Mouse (Mus musculus) Muller cell, postnatal 12 days (primary cell): ENCODE measurements around the gene Exoc6.

Source experiments
- DNase-seq: peaks from one replicate; pipeline ENCODE4 v3.0.0-alpha.2; 2015; ENCODE audit errors: inconsistent ontology term

Gene Exoc6

DNA sequence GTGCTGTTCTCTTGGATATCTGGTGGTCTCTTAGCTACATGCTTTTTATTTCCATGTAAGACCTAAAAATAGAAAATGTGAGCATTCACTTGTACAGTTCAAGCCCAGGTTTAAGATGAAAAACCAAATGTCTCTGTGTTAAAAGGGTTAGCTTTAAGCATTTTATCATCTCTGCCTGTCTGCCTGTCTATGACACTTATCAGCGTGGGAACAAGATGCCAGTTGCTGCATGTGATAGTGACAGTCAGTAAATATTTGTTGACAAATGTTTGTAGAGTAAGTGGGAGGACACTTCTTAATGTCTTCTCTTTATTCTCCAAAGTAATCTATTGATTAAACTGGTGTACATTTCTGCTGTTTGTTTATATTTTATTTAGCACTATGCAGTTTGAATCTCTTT lies 12.5 kb upstream of the Exoc6 start:
- no peak for DNase-seq

DNA sequence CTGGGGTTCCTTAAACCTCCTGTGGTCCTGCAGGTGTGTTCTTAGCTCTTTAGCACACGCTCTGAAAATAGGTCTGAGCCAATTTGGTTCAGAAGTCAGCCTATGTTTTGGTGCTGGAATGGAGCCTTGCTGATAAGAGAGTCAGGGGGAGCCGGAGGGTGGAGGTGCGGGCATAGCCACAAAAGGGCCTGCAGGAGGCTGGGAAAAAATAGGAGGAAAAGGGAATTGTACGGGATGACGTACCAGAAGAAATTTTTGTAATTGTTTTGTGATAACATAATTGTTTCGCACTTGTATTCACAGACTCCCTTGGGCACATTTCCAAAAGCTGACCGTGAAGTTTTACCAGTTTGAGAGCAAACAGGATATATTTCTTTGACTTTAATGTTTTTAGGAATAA lies 10.0 kb upstream of the Exoc6 start:
- DNase-seq = no peak

DNA sequence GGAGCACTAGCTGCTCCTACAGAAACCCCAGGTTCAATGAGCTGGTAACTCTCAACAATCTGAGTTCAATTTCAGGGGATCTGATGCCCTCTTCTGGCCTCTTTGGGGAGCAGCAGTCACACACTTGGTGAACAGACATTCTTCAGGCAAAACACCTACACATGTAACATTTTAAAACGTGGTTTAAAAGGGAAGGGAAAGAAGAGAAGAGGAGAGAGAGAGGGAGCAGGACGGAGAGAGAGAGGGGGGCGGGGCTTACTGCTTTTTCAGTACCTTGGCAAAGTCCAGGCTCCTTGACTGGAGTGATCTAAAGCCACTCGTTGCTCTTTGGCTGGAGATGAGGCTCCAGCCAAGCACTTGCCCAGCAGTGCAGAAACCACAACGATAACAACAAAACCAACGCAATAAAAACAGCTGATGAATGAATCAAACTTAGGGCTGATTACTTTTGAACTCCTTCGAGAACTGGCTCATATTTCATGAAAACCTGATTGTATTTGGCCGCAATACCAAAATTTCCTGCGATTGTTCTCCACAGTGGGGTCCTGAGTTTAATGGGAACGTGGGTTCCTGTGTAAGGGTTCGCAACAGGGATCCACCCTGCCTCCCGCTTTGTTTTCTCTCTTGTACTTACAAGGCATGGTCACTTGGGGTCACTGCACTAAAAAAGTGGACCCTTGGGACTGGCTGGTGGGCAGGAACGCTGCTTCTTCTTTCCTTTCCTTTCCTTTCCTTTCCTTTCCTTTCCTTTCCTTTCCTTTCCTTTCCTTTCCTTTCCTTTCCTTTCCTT lies 6.5 kb upstream of the Exoc6 start:
- no peak for DNase-seq

DNA sequence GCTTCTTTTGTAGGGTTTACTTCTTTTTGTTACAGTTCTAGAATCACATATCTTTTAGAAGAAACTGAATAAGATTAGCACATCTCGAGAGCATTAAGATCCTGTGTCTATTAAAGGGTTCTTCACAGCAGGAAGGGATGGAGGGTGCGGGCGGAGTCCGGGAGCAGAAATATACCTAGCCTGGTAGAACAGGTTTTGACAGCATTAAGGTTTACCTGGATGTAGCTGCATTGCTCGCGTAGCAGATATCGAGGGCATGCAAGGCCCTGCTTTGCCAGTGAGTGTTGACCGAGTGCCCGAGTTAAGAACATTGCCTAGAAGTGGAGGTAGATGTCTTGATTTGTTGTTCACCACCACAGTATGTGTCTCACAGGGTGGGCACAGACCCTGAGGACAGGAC lies 5.7 kb upstream of the Exoc6 start:
- DNase-seq = no peak

DNA sequence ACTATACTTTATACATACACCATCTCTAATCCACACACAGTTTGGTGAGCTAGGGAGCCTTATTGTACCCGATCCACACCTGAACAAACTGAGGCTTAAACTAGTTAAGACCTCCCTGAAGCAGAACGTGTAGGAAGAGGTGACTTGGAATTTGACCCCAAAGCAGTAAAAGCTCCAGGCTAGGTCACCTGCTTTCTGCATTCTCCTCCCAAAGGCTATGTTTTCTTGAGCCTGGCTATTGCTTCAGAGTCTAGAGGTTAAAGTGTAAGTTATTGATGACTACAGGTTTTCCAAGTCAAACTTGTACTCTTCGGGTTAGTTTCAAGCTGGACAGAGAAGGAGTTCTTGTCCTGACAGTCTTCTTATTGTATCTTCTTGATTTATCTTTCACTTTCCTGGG lies 5.0 kb upstream of the Exoc6 start:
- DNase-seq = no peak

DNA sequence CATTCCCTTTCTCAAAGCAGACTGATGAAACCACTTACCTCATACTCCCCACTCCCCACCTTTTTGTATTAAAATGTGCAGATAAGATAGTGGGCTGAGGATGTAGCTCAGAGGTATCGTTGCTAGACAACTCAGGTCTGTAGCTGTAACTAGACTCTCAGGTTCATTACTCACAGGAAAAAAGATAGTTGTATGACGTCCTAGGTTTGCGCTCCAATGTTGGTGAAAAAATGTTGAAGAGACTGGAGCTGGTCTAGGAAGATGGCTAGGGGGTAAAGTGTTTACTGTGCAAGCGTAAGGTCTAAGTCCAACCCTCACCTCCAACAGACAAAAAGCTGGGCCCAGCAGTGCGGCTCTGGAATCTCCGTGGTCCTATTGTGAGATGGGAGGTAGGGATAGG lies 4.5 kb upstream of the Exoc6 start:
- no peak for DNase-seq

DNA sequence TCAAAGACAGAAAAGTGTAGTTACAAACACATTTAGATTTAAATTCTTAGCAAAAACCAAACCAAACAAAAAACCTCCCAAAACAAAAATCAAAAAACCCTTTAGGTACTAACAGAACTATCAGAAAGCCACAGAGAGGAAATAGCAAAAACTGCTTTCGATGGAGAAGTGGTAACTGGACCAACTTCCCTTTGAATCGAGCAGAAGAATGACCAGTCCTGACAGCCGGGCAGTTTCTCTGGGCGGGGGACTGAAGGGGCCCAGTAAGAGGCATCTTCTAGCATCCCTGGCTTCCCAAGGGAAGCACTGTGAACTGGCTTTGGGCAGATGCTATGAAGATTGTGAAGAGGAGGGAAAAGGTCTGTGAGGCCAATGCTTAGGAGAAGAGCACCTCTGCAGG lies 3.4 kb upstream of the Exoc6 start:
- DNase-seq = no peak

DNA sequence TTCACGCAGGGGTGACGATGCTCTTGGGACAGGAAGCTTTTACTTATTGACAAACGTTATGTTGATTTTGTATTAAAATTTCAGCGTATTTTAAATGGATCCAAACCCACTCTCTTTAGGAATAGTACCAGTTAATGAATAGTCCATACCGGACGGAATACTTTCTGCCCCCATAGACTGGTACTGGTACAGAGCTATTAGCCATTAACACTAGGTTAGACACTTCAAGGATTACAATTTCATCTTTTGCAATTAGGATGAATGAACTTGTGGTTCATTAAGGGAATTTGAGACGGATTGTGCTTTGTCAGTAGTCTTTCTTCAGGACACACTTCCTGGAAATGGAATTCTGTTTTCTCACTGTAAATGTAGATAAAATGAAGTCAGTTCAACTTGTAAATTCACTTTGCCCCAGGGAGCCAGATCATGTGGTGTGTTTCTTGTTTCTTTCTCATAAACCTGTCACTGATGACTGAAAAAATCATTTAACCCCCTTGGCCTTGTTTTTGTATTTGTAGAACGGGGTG lies 885 bp downstream of the Exoc6 start:
- no peak for DNase-seq

DNA sequence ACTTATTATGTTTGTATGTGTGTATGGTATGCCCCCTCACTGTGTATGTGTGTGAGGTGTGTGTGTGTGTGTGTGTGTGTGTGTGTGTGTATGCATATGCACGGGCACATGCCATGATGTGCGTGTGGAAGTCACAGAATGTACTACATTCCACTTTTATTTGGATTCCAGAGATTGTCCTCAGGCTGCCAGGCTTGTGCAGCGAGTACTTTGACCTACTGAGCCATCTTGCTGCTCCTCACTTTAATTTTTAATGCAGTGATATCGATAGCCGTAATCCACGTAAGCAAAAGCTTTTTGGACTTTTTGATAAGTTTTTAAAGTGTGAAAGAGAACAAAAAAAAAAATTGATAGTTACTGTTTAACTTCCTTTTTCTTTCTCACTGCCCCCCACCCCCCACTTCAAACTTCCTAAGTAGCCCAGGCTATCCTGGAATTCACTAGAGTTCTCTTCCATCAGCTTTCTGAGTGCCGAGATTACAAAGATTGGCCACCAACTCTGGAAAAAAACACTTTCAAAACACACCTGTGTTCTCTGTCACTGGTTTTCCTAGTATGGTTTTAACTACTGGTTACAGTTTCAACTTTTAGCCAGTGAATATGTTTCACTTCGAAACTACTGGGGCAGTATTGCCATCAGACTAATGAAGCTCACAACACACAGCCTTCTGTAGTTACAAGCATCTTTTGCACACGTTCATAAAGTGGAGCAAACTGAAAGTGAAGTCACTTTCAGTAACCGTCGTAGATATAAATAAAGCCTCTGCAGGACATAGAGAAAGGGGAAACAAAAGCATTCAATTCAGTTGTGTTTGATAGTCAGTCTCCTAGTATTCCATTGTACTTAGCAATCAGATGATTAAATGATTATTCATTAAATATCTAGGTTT lies 3.4 kb downstream of the Exoc6 start:
- DNase-seq = no peak

DNA sequence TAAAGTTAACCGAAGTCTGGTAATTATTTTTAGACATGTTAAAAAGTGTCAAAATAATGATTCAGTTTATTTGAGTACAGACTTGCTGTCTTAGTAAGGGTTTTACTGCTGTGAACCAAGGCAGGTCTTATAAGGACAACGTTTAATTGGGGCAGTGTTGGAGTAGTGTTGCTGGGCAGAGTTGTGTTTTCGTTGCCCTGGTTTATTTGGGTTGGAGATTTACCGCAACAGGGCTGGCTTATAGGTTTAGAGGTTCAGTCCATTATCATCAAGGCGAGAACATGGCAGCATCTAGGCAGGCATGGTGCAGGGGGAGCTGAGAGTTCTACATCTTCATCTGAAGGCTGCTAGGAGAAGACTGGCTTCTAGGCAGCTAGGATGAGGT lies 4.0 kb downstream of the Exoc6 start:
- peak; percentile 29 for DNase-seq

DNA sequence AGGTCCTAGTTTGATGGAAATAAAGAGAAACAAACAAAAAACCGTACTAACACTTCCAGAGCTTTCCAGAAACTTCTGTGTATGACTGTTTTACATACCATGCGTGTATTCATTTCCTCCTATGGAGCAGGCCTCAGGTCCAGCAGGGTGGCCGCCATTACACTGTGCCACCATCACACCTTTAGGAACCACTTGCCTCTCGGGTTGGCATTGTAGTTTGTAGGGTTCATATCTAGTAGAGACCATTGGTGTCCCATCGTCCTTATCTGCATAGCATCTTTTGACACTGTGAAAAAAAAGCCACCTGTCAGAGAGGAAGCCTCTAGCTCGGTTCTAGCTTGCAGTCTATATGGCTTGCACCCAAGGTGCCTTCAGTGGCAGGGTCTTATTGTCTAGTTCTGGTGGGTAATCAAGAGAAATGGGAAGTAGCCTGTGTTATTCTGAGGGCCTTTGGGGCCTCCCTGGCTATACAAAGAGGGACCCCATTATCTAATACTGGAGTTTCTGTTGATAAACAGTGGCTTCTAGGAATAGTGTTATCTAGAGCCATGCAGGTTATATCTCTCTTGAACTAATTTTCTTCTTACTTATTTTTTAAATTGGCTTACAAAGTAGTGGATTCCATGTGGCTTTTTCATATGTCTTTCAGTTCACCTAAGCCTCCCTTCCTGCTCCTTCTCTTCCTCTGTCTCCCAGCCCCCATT lies 5.8 kb downstream of the Exoc6 start:
- DNase-seq = no peak

DNA sequence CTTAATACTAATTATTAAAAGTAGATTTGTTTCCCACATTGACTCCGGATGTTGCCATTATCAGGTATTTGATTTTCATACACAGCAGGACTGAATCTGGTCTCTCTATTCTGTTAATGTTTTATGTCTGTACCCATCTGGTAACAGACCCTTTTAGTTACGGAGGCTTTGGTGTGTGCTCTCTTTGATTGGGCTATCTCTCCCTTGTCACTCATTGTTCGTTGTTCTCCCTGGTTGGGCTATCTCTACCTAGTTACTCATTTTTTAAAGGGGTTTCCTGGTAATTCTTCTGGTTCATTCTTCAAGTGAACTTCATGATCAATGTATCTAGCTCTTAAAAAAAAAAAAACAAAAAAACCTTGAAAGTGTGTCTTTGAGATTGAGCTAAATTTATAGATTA lies 7.7 kb downstream of the Exoc6 start:
- no peak for DNase-seq

DNA sequence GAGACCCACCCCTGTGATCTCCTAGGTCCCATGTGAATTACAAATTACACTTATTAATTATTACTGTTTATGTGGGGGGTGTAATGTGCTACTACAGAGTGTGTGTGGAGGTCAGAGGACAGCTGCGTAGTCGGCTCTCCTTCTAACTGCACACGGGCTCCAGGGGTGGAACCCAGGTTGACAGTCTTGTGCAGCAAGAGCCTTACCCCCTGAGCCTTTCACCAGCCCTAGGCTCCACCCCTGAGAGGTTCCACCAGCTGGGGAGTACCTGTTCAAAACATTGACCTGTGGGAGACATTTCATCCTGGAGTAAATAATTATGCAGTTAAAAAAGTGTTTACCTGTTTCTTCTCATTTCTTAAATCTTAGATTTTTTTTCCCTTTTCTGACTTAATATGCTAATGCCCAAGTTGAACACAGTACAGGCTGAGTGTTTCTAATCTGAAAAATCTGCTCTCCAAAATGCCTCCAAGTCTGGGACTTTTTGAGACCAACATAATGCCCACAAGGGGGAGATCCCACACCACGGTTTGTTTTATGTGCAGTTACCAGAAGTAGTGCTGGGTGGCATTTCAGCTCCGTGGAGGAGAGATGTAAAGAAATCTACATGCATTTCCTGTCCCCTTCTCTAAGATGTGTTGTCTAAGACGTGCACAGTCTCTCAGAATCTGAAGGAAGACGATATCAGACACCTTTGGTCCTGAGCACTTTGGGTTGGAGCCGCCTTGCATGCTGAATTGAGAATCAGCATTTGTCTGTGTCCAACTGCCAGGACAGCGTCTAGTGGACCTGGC lies 9.3 kb downstream of the Exoc6 start:
- DNase-seq = peak; percentile 53

DNA sequence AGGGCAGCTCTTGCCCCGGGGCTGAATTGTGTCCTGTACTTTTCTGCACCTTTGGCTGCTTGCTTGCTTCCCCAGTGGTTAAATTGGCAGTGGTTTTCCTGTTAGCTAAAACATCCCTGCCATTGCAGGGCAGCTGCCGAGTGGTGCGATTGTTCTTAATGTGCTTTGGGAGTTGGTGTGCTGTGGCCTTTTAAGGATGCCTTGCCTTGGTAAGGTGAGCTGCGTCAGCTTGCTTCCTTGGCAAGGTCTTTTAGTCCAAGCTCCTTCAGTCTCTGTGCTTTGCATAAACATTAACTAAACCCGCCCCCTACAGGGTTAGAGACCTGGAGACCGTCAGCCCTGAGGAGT lies 9.8 kb downstream of the Exoc6 start:
- no peak for DNase-seq

DNA sequence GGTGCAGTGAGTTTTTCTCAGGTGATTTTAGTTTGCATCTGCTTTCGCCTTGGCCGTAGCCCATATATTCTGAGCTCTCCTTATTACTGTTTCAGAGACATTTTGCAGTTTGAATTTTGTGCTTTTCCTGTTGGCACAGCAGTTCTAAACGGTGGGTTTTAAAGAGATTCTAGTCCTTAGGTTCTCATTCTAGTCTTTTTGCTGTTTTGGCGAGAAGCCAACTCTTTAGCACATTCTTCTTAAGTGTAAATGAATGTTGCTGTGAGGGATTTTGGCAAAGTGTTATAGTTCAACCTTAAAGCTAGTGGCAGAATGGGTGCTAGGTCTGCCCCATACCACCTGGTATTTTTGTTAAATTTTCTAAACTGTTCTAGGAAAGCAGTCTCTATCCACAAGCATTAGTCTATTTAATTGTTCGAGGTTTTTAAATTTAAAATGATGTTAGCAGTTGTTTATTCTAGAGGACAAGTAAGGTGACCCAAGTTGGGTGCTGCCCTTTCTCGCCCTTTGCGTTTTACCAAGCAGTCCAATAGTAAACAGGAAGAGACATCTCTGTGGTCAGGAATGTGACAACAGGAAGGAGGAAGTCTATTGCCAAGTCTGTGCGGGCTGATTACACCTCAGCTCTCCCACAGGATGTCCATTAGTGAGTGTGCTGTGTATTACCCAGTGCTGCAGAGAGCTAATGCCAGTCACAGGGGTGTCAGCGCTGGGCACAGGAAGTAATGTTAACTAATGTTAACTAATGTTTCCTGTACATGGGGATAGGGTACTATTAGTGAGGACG lies 11.1 kb downstream of the Exoc6 start:
- DNase-seq = no peak

DNA sequence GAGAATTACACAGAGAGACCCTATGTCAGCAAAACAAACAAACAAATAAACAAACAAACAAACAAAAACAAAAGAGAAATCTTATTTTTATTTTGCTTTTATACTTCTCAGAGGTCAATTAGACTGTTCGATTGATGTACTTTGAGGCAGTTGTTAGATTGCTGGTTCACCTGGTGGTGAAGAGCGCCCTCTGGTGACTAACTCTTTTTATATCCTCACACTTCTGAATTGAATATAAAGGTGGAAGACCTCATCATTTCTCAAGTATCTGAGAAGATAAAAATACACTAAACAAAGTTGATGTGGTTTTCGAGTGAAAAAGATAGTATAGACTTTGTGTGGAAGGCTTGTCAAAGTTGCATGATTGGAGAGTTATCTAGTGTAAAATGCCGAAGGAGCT lies 13.5 kb downstream of the Exoc6 start:
- DNase-seq = no peak

DNA sequence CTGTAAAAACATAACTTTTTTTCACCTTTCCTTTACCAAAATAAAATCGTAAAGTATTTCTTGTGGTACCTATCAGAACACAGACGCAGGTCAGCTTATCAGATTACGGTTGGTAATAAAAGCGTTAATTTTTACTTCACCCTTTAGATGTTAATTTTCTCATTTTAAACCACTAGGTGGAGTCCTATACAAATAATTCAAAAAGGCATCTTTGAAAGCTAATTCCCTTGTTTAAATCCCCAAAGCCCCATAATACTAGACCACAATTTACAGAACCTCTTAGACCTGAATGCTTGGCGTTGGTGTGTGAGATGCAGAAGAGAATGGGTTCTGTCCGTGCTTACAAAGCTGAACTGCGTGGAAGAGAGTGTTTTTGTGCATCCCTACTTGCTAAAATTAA lies 15.6 kb downstream of the Exoc6 start:
- DNase-seq = no peak

DNA sequence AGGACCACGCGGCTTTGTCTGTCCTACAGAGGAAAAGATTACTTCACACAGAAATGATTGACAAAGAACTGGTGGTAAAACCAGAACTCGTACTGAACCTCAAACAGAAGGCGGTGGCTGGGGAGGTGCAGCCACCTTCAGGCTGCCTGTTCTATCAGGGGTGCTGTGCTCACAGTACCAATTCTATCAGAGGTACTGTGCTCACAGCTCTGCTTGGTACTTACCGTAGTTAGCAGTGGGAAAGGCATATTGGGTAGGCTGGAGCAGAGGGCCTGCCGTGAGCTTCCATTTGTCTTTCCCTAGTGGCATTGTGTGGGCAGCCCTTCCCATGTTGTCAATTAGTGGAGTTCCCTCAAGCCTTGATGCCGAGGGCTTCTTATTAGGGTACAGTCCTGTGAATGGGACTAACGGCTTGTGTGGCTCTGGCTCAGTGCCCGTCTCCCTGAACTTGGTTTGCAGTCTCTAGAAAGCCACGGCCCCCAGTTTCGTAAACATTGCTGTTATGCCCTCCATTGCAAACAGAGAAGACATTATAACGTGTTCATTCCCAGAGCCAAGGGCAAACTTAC lies 19.1 kb downstream of the Exoc6 start:
- DNase-seq = no peak

DNA sequence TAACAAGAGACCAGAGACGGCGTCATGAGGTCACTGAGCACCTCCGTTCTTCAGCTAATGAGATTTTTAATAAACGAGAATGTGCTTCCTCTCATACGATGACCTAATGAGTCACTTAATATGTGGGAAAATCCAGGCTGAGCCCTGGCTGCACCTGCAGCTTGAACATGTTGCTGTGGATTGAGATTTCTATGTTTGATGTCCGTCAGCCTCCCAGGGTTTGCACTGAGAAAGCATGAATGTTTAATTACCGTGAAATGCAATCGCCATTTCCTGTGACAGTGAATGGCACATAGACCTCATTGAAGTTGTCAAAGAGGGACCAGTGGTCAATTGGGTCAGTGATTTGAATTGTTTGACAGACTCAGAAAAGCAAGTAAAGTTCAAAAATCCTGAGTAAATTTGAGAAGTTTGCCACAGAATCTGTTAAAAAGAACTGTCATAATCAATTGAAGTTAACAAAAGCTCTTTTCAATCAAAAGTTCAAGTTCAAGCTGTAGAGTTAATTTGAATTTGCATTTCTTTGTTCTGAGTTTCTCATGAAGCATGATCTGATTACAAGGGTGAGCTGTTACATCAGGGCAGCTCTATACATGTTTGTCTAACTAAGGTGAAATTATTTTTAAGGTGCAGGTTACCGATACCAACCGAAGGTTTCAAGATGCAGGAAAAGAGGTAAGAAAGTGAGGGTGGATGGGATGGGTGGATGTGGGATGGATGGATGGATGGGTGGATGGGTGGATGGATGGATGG lies 20.9 kb downstream of the Exoc6 start:
- peak; percentile 97 for DNase-seq

DNA sequence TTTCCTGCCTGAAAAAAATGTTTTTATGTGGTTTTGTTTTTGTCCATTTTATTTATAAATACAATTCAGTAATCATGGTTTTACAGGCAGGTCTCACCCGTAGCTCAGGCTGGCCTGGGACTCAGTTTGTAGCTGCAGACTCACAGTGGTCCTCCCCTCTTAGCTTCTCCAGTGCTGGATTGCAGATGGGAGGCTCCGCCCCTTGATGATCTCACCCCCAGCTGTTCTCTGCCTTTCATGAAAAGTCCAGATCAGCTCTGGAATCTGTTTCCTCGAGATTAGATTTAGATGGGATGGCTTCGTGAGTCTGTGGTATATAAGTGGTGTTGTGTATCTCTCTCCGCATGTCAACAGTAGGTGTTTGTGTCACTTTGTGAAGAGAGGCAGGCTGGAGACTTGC lies 24.6 kb downstream of the Exoc6 start:
- no peak for DNase-seq
